Mouse (Mus musculus) bone marrow, adult 2 months (tissue): ENCODE measurements at regions not wholly inside any gene's neighbourhood (a gene's known extent, or its start where the extent isn't known, plus 50 kb on each side); places are given as distances from the start of the nearest gene placed in this dataset.

Experiments used
- H3K27ac ChIP-seq: fragments of 200-500 bp; 2 replicates; pipeline ENCODE4 v1.5.1; 2012; ENCODE audit warnings: low read depth, mild to moderate bottlenecking, control low read depth, inconsistent platforms, low read length; ENCODE audit not compliant: control insufficient read depth, poor library complexity, insufficient read depth
- H3K4me1 ChIP-seq: fragments of 200-500 bp; 2 replicates; pipeline ENCODE4 v1.6.1; 2011; ENCODE audit warnings: low read length; ENCODE audit not compliant: control insufficient read depth, insufficient read depth
- H3K4me3 ChIP-seq: fragments of 200-500 bp; replicated peaks from 2 replicates; pipeline ENCODE3; 2011; ENCODE audit warnings: mild to moderate bottlenecking, low read depth, low read length, control low read depth; ENCODE audit not compliant: control insufficient read depth
- CTCF ChIP-seq: fragments of 200-500 bp; IDR thresholded peaks from 2 replicates; pipeline ENCODE4 v1.5.1; 2011; ENCODE audit warnings: low read length, control low read depth; ENCODE audit not compliant: control insufficient read depth, insufficient read depth
- POLR2A ChIP-seq: fragments of 200-500 bp; IDR thresholded peaks from 2 replicates; pipeline ENCODE4 v1.6.1; 2011; ENCODE audit warnings: low read depth, mild to moderate bottlenecking, control low read depth, low read length, borderline replicate concordance; ENCODE audit not compliant: control insufficient read depth
- WGBS: fragments of 180-500 bp; shearing (Covaris S2); methylation state at CpG from one replicate; pipeline ENCODE4 v1.1.7; 2018; 5-methylcytosine and 5-hydroxymethylcytosine counted together

DNA sequence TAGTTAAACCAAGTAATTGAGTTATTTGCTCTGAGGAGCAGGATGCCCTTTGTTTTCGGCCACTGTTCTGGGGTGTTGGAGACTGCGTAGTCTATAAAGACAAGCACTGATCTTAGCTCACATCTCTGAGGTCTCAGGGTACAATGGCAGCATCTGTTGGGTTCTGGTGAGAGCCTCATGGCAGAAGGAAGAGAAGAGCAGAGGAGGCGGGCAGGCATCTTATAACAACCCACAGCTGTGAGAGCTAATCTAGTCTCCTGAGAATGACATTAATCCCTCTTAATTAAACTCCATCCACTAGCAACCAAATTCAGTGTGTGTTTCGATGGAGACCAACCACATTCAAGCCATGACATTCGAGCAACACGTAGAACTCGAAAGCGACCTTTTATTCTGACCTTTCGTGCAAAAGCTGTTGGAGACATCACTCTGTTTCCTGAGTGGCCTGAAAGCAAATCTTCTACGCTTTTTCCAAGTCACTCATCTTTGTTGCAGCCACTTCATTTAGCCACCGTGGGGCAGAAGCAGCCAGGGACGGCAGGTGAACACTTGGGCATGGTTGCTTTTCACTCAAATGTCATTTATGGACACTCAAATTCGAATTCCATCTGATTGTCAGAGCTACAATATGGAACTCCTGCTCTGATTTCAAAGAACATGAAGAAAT lies 72.7 kb upstream of the Parp11 start:
- H3K4me3 ChIP-seq: no peak overlapping the region
- 75% methylated on average over 13 of the region's 13 CpGs for WGBS
- H3K27ac ChIP-seq: no peak overlapping the region
- TF ChIP-seq CTCF (no peak), POLR2A (no peak)
- H3K4me1 ChIP-seq: no peaks in the 10 kb centered on the region; the same call in 1 of the 2 replicates

DNA sequence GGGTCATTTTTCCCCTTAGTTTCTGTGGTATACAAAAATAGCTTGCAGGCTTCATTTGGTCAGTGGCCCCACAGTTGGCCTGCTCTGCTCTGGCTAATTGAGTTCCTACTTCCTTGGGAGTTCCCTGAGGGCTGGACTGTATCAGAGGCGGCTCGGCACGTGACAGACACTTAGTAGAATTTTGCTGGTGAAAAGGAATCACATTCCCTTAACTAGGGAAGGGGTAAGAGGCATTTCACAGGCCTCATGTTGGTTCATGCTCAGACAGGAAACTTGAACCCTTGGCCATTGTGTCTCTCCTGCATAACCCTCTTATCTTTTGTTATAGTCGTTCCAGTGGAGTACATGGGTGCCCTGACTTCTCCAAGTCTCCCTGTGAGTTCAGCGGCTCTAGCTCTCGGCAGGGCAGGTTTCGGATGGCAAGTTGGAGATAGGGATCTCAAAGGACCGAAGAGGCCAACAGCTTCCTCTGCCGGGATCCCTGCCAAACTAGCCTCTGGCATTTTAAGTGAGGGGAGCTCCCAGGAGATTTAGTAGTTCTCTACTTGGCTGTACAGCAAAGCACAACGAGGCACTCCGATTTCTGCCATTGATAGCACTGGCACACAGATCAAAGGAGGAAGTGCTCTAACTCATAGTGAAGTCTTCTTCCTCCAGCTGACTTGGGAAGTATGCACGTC lies 72.0 kb upstream of the Parp11 start:
- Histone ChIP-seq H3K27ac (no peak overlapping the region), H3K4me1 (no peaks in the 10 kb centered on the region; the same call in 1 of the 2 replicates), H3K4me3 (no peak overlapping the region)
- 42% methylated on average over 12 of the region's 12 CpGs for WGBS
- TF ChIP-seq CTCF: no peak
- no peak for TF ChIP-seq POLR2A

DNA sequence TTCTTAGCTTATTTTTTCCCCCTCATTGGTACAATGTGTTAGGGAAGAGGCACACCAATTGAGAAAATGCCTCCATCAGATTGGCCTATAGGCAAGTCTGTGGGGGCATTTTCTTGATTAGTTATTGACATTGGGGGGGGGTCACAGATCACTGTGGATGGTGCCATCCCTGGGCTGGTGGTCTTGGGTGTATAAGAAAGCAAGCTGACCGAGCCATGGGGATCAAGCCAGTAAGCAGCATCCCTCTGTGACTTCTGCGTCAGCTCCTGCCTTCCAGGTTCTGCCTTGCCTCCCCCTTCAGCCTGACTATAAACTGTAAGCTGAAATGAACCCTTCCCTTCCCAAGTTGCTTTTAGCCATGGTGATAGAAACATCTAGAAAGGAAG lies 71.5 kb upstream of the Parp11 start:
- no peaks in the 10 kb centered on the region; the same call in 1 of the 2 replicates for H3K4me1 ChIP-seq
- WGBS: 67% methylated on average over 2 of the region's 2 CpGs
- TF ChIP-seq CTCF: no peak
- TF ChIP-seq POLR2A: no peak
- H3K27ac ChIP-seq: no peak overlapping the region
- H3K4me3 ChIP-seq: no peak overlapping the region

DNA sequence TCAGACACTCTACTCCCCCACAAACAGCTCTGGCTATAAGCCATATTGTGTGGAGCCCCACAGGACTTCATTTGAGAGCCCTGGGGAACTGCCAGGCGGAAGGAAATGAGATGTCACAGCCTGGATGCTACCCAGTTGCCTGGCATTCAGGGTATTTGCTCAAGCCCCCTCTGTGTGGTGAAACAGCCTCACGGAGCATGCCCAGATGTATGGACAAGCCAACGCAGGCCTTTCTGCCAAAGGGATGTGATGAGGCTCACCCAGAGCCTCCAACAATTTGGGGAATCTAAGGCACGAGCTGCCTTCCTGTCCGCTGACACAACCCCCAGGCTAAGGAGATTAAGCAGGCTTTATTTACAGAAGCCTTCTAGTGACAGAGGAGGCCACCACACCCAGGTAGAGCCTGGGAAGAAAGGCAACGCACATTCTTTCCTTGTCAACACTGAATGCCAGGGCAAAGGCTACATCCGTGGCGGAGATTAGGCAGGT lies 70.9 kb upstream of the Parp11 start:
- TF ChIP-seq POLR2A (no peak), CTCF (no peak)

DNA sequence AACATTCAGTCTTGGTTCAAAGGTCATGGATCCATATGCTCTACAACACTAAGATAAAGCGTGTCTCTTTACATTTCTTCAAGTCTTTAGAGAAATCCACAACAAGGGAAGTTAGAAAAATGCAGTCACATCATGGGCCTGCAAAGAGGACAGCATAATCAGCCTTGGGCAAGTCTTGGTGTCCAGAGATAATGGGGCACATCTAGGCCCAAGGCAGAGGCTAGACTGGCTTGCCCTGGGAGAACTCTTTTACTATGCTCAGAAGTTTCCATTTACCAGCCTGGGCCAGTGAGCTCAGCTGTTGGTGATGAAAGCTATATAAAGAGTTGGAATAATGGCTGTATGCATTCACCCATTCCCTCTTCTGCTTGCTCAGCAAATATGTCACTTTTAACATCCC lies 67.9 kb upstream of the Parp11 start:
- Histone ChIP-seq H3K4me1 (no peaks in the 10 kb centered on the region; the same call in 1 of the 2 replicates), H3K4me3 (no peak overlapping the region), H3K27ac (no peak overlapping the region)
- no peak for TF ChIP-seq POLR2A
- TF ChIP-seq CTCF: no peak
- WGBS: 89% methylated on average over 1 of the region's 1 CpGs

More for the DNA sequence above, 70.9 kb upstream of the Parp11 start:
- WGBS: 64% methylated on average over 8 of the region's 8 CpGs
- Histone ChIP-seq H3K27ac (no peak overlapping the region), H3K4me3 (no peak overlapping the region), H3K4me1 (no peaks in the 10 kb centered on the region; the same call in 1 of the 2 replicates)

DNA sequence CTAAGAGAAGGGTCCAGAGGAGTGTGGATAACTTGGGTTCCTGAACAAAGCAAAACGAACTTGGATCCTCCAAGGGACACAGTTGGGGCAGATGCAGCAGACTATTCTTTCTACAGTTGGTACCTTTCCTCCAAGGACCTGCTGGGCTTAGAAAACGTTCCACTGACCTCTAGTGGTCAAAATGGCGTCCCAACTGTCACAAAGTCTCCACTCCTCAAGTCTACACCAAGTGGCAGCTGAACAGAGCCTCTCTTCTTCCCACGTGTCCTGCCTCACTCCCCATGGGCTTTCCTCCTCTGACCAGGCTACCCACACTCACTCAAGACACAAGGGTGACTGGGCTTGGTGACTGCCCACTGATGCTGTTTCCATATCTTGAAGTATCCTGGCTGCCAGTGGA lies 67.1 kb upstream of the Parp11 start:
- Histone ChIP-seq H3K4me3 (no peak overlapping the region), H3K27ac (no peak overlapping the region), H3K4me1 (no peaks in the 10 kb centered on the region; the same call in 1 of the 2 replicates)
- TF ChIP-seq POLR2A (no peak), CTCF (peak; percentile 48)
- WGBS: 3% methylated on average over 4 of the region's 4 CpGs

DNA sequence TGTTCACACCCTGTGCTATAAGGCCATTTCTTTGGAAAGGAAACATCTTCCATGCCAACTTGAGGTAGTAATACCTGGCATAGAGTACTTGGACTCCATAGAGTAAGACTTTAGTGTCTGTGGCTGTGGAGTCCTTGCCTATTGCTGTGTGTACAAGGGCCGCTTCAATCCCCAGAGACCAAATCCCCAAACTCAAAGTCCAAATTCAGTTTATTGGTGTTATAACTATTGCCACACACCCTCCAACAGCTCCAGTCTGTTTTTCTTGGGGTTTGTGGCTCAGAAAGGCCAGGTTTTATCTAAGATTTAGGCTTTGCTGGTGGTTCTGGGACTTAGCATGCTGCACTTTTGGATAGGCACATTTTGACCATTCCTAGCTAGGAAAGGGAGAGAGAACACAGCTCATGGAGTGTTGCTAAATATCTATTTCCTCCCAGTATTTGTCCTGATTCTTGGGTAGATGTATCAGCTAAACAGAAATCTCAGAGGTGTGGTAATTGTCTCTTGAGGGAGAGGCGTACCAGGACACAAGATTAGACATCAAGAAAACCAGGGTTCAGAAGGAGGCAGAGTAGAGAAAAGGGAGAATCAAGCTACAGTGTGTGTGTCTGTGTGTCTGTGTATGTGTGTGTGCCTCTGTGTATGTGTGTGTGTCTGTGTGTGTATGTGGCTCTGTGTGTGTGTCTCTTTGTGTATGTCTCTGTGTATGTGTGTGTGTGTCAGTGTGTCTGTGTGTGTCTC lies 65.3 kb upstream of the Parp11 start:
- TF ChIP-seq POLR2A (no peak), CTCF (no peak)
- Histone ChIP-seq H3K4me1 (no peaks in the 10 kb centered on the region), H3K4me3 (no peak overlapping the region), H3K27ac (no peak overlapping the region)
- 76% methylated on average over 2 of the region's 2 CpGs for WGBS

DNA sequence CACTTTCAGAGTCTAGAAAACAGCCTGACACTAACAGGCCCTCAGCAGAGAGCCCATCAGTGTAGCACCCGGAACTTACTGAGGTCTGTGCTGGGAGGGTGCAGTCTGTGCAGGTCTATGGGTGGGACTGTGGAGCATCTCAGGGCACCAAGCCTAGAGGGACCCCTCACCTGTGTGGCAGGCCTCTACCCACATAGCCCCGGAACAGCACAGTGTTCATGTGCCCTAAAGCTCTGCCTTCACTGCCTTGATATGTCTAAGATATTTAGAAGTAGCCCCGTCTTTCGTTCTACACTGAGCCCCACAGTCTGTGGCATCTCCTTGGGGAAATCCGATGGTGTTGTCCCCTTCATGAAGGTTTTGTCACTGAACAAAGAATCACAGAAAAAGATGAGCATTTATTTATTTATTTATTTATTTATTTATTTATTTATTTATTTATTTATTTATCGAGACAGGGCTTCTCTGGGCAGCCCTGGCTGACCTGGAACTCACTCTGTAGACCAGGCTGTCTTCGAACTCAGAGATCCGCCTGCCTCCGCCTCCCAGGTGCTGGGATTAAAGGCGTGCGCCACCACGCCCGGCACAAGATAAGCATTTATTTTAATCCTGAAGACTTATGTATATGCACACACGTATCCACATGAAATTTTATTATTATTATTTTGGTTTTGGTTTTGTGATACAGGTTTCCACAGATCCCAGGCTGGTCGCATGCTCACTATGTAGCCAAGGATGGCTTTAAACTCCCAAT lies 55.2 kb upstream of the Parp11 start:
- 89% methylated on average over 15 of the region's 15 CpGs for WGBS
- Histone ChIP-seq H3K27ac (no peak overlapping the region), H3K4me1 (no peaks in the 10 kb centered on the region; the same call in 1 of the 2 replicates), H3K4me3 (no peak overlapping the region)
- TF ChIP-seq CTCF (no peak), POLR2A (no peak)
